Mouse (Mus musculus) G1E (cell line): Measurements from ENCODE around the gene Apoa4.

Experiments
- CTCF ChIP-seq: IDR thresholded peaks from 2 replicates; pipeline ENCODE4 v1.5.1; 2012; ENCODE audit warnings: low read depth, low read length, inconsistent platforms, mixed read lengths
- GATA1 ChIP-seq: IDR thresholded peaks from 2 replicates; pipeline ENCODE4 v1.6.1; 2012; ENCODE audit warnings: borderline replicate concordance, low read length, inconsistent platforms, mixed read lengths

- no peak for TF ChIP-seq CTCF
- no peak for TF ChIP-seq GATA1
Measured at GRCm38 (mm10) chr9:46272070-46272469, 31.6 kb downstream of the Apoa4 start.
